Mouse (Mus musculus) liver, embryonic 14.5 days (tissue): ENCODE measurements around the gene Wrap53.

Experiments used
- CTCF ChIP-seq: IDR thresholded peaks from 2 replicates; pipeline ENCODE4 v1.5.1; 2016; ENCODE audit warnings: antibody characterized with exemption, low read depth, control low read depth
- EP300 ChIP-seq: IDR thresholded peaks from 2 replicates; pipeline ENCODE4 v1.6.1; 2016; ENCODE audit warnings: antibody characterized with exemption, low read depth

DNA sequence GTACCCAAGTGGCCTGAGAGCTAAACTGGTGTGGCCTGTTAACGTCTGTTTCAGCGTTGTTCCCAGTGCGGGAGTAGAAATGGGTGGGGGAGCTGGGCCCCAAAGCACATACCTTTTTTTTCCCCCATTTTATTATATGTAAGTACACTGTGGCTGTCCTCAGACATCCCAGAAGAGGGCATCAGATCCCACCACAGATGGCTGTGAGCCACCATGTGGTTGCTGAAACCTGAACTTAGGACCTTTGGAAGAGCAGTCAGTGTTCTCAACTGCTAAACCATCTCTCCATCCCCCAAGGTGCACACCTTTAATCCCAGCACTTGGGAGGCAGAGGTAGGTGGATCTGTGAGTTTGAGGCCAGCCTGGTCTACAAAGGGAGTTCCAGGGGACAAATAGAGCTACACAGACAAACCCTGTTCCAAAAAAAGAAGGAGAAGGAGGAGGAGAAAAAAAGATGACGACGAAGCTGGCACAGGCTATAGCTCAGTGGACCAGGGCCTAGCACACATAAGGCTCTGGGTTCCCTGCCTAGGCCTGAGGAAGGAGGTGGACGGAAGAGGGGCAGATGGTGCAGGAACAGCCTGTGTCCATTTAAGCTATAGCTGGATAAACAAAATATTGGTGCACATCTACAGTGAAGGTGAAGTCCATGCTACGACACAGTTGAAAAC lies 47.4 kb downstream of the Wrap53 start:
- peak; percentile 39; the same call in 1 of the 2 replicates for TF ChIP-seq CTCF
- no peak for TF ChIP-seq EP300
